Mouse (Mus musculus) midbrain, embryonic 12.5 days (tissue): Measurements from ENCODE around the gene Lefty1. TPM values are rescaled to one million over a fixed set of nuclear protein-coding genes. Genes with fewer than 3 reads are reported as not detected.
"Not testable (repeated sequence)": the region's sequence is repeated elsewhere in the genome, so short reads cannot be mapped to it uniquely, and the experiment has no call there.

Source experiments
- ATAC-seq: fragments of 200-750 bp; cut with Nextera tagmentation; 2 replicates; pipeline ENCODE4 v1.8.0; 2017; ENCODE audit warnings: low read depth, moderate TSS enrichment, moderate library complexity; ENCODE audit not compliant: low FRiP score
- H3K27ac ChIP-seq: fragments of 300-500 bp; sonication (generic); replicated peaks from 2 replicates; pipeline ENCODE4 v1.5.1; 2016; ENCODE audit warnings: mild to moderate bottlenecking
- H3K27me3 ChIP-seq: fragments of 300-500 bp; sonication (generic); 2 replicates; pipeline ENCODE4 v1.6.1; 2016; ENCODE audit warnings: mild to moderate bottlenecking
- H3K36me3 ChIP-seq: fragments of 300-500 bp; sonication (generic); 2 replicates; pipeline ENCODE4 v1.6.1; 2016
- H3K4me1 ChIP-seq: fragments of 300-500 bp; sonication (generic); 2 replicates; pipeline ENCODE4 v1.6.1; 2016
- H3K4me2 ChIP-seq: fragments of 300-500 bp; sonication (generic); replicated peaks from 2 replicates; pipeline ENCODE4 v1.6.1; 2016; ENCODE audit warnings: mild to moderate bottlenecking, moderate library complexity
- H3K4me3 ChIP-seq: fragments of 300-500 bp; sonication (generic); 2 replicates; pipeline ENCODE4 v1.5.1; 2016; ENCODE audit warnings: mild to moderate bottlenecking
- H3K9ac ChIP-seq: fragments of 300-500 bp; sonication (generic); replicated peaks from 2 replicates; pipeline ENCODE4 v1.6.1; 2016; ENCODE audit warnings: mild to moderate bottlenecking, moderate library complexity
- H3K9me3 ChIP-seq: fragments of 300-500 bp; sonication (generic); 2 replicates; pipeline ENCODE4 v1.6.1; 2016; ENCODE audit warnings: mild to moderate bottlenecking
- whole genome bisulfite sequencing: fragments of 180-500 bp; shearing (Covaris S2); methylation state at CpG from one replicate; pipeline ENCODE4 v1.1.7; 2016; 5-methylcytosine and 5-hydroxymethylcytosine counted together
- polyA plus RNA-seq: library from polyadenylated mRNA; unstranded; fragments of >200 nt; fragmentation: Nextera tagmentation; extraction: Ambion mirVana; gene quantifications from 2 replicates; pipeline ENCODE4 v1.2.1, GENCODE M21; 2016

Lefty1 gene
- polyA plus RNA-seq: 0.56 and 1.6 TPM in 2 replicates

DNA sequence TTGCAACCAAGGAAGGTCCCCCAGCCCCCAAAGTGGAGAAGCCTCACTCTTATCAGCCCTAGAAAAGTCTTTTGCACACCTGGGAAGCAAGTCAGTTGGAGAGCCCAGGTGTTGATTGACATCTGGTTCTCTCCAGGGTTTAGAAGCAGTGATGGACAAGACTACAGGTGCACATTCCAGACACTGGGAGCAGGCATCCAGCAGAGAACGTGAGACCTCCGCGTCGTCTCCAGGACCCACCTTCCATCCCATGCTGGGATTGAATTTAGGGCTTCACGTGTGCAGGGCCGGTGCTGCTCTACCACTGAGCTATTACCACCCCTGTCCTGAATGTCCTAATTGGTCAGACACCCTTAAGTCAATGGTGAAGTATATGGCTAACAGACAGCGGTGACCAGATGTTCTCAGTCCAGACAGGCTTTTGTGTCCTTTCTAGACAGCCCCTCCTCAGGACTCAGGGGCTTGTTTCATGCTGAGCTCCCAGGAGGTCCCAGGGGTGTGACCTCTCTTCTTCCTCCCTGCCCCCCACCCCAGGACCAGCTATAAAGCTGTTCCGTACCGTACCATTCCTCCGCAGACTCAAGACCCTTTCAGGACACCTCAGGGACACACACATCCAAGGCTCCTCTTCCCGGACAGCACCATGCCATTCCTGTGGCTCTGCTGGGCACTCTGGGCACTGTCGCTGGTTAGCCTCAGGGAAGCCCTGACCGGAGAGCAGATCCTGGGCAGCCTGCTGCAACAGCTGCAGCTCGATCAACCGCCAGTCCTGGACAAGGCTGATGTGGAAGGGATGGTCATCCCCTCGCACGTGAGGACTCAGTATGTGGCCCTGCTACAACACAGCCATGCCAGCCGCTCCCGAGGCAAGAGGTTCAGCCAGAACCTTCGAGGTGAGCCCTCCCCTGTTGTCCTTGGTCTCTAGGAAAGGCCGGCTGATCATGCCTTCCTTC is at the start of gene Lefty1:
Gene Lefty1, plus strand, starts transcription at position 556 of the 953 bp plus-strand sequence.
- Histone ChIP-seq H3K4me3 (no peak within 1 kb of the TSS), H3K27me3 (peaks cover 55% of the 10 kb centered on the region), H3K4me2 (no peak within 1 kb of the TSS), H3K36me3 (no peaks in the 10 kb centered on the region), H3K4me1 (peaks cover 4% of the 10 kb centered on the region; the same call in 1 of the 2 replicates), H3K9ac (no peak within 1 kb of the TSS), H3K27ac (no peak within 1 kb of the TSS), H3K9me3 (no peaks in the 10 kb centered on the region)
- ATAC-seq: no peak
- 14% methylated on average over 21 of the region's 21 CpGs for WGBS

GRCm38 (mm10) chr1:180888556-180889042 is 46.2 kb upstream of the Lefty1 start:
- H3K9me3 ChIP-seq: no peaks in the 10 kb centered on the region
- WGBS: 9% methylated on average over 13 of the region's 13 CpGs
- no peak overlapping the region for H3K4me3 ChIP-seq
- H3K4me1 ChIP-seq: peaks cover 13% of the 10 kb centered on the region
- no peak overlapping the region for H3K27ac ChIP-seq
- H3K27me3 ChIP-seq: peaks cover 36% of the 10 kb centered on the region
- H3K9ac ChIP-seq: no peak overlapping the region
- peak; percentile 81 for ATAC-seq
- H3K4me2 ChIP-seq: peak overlapping the region; percentile 19
- H3K36me3 ChIP-seq: no peaks in the 10 kb centered on the region

- H3K36me3 ChIP-seq: no peaks in the 10 kb centered on the region
- H3K4me3 ChIP-seq: no peak overlapping the region
- peak overlapping the region; percentile 19 for H3K4me2 ChIP-seq
- H3K9ac ChIP-seq: no peak overlapping the region
- no peaks in the 10 kb centered on the region for H3K9me3 ChIP-seq
- no peak for ATAC-seq
- 41% methylated on average over 7 of the region's 7 CpGs for WGBS
- H3K4me1 ChIP-seq: peaks cover 13% of the 10 kb centered on the region
- H3K27me3 ChIP-seq: peaks cover 42% of the 10 kb centered on the region
- H3K27ac ChIP-seq: no peak overlapping the region
Observed at GRCm38 (mm10) chr1:180889172-180889571, 45.6 kb upstream of the Lefty1 start.

GRCm38 (mm10) chr1:180889841-180890240 is 45.0 kb upstream of the Lefty1 start:
- 47% methylated on average over 6 of the region's 6 CpGs for WGBS
- peaks cover 48% of the 10 kb centered on the region for H3K27me3 ChIP-seq

DNA sequence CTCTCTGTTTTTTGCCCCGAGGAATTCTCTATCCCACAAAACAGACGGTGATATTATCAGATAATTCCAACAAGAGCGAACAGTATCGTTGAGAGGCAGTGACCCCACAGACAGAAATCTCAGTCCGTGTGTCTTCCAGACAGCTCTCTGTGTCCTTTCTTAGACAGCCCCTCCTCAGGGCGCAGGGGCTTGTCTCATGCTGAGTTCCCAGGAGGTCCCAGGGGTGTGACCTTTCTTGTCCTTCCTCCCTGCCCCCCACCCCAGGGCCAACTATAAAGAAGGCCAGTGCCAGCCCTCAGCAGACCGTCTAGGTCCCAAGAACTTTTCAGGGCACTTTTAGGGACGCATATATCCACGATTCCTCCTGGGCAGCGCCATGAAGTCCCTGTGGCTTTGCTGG is 42.0 kb upstream of the Lefty1 start, which contains the start of gene Lefty2:
Gene Lefty2, plus strand, starts transcription at position 301 of the 400 bp plus-strand sequence.
- no peak within 1 kb of the TSS for H3K27ac ChIP-seq

More at GRCm38 (mm10) chr1:180889841-180890240, 45.0 kb upstream of the Lefty1 start:
- Histone ChIP-seq H3K27ac (no peak overlapping the region), H3K4me1 (peaks cover 13% of the 10 kb centered on the region), H3K4me2 (no peak overlapping the region), H3K9ac (no peak overlapping the region), H3K4me3 (no peak overlapping the region), H3K36me3 (no peaks in the 10 kb centered on the region), H3K9me3 (no peaks in the 10 kb centered on the region)
- no peak for ATAC-seq

GRCm38 (mm10) chr1:180894088-180894987 is 40.5 kb upstream of the Lefty1 start:
- not testable (repeated sequence) for H3K27ac ChIP-seq, H3K4me1 ChIP-seq, H3K9me3 ChIP-seq, H3K36me3 ChIP-seq, H3K9ac ChIP-seq, ATAC-seq
- H3K4me3 ChIP-seq: peak overlapping the region; percentile 20
- peaks cover 44% of the 10 kb centered on the region for H3K27me3 ChIP-seq
- WGBS: 4% methylated on average over 48 of the region's 51 CpGs
- H3K4me2 ChIP-seq: peak overlapping the region; percentile 35

More for the DNA sequence above, 42.0 kb upstream of the Lefty1 start, which contains the start of gene Lefty2:
- Histone ChIP-seq H3K4me1 (peaks cover 13% of the 10 kb centered on the region), H3K9ac (no peak within 1 kb of the TSS), H3K4me2 (no peak within 1 kb of the TSS), H3K4me3 (no peak within 1 kb of the TSS), H3K9me3 (no peaks in the 10 kb centered on the region), H3K27me3 (peaks cover 49% of the 10 kb centered on the region), H3K36me3 (no peaks in the 10 kb centered on the region)
- ATAC-seq: no peak
- 64% methylated on average over 10 of the region's 10 CpGs for WGBS

- Histone ChIP-seq H3K4me3 (no peak overlapping the region), H3K36me3 (peaks cover 2% of the 10 kb centered on the region), H3K9ac (no peak overlapping the region), H3K27me3 (peaks cover 3% of the 10 kb centered on the region; the same call in 1 of the 2 replicates), H3K4me2 (no peak overlapping the region), H3K27ac (no peak overlapping the region), H3K9me3 (no peaks in the 10 kb centered on the region), H3K4me1 (peaks cover 19% of the 10 kb centered on the region)
- 2% methylated on average over 4 of the region's 4 CpGs for WGBS
- ATAC-seq: no peak
Observed at GRCm38 (mm10) chr1:180901107-180901506, 33.7 kb upstream of the Lefty1 start.

- Histone ChIP-seq H3K36me3 (peaks cover 19% of the 10 kb centered on the region), H3K27ac (no peak overlapping the region), H3K4me3 (no peak overlapping the region), H3K4me2 (no peak overlapping the region), H3K9ac (no peak overlapping the region), H3K9me3 (no peaks in the 10 kb centered on the region), H3K27me3 (0 out of 2 replicates have a peak, but pooled peaks cover 3% of the 10 kb centered on the region), H3K4me1 (peaks cover 26% of the 10 kb centered on the region)
- WGBS: 35% methylated on average over 5 of the region's 5 CpGs
- no peak for ATAC-seq
Observed at GRCm38 (mm10) chr1:180902915-180903314, 31.9 kb upstream of the Lefty1 start.

- 40% methylated on average over 10 of the region's 10 CpGs for WGBS
- H3K27ac ChIP-seq: peak overlapping the region; percentile 35; the same call in 1 of the 2 replicates
Observed at GRCm38 (mm10) chr1:180903666-180904038, 31.2 kb upstream of the Lefty1 start.

DNA sequence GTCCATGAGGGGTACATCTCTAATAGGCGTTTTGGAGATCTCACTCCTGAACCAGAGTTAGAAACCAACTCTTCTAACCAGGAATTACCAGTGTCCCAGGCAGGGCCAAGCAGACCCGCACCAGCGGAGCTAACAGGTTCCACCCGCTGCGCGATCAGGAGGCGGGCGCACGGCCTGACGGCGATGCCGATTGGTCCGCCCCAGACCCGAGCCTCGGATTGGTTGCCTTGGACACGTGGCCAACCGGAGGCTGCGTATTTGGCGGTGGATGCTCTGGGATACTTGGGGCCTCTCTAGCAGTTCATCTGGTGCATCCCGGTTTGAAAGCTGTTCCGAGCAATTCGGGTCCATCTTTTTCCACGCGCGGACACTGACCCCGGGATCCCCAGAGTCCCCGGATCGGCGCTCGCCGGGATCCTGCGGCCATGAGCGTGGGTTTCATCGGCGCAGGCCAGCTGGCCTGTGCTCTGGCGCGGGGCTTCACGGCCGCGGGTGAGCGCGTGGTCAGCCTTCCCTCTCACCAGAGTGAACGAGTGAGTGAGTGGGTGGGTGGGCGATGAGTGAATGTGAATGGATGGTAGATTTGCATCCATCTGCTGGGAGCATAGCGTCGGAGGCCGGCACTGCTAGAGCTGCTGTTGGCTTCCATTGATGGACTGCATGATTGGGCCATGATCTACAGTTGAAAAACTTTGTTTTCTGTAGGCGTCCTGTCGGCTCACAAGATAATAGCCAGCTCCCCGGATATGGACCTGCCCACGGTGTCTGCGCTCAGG is 30.6 kb upstream of the Lefty1 start, which contains the start of gene Pycr2:
Gene Pycr2, plus strand, starts transcription at position 255 of the 776 bp plus-strand sequence.
- peak within 1 kb of the TSS; percentile 93 for H3K4me3 ChIP-seq
- peak within 1 kb of the TSS; percentile 94 for H3K9ac ChIP-seq
- no peaks in the 10 kb centered on the region for H3K9me3 ChIP-seq
- H3K36me3 ChIP-seq: peaks cover 25% of the 10 kb centered on the region
- H3K27ac ChIP-seq: peak within 1 kb of the TSS; percentile 86
- peak within 1 kb of the TSS; percentile 89 for H3K4me2 ChIP-seq
- ATAC-seq: peak; percentile 99
- H3K27me3 ChIP-seq: 0 out of 2 replicates have a peak, but pooled peaks cover 3% of the 10 kb centered on the region
- peaks cover 26% of the 10 kb centered on the region for H3K4me1 ChIP-seq
- WGBS: under 1% methylated on average over 52 of the region's 52 CpGs

More at GRCm38 (mm10) chr1:180903666-180904038, 31.2 kb upstream of the Lefty1 start:
- Histone ChIP-seq H3K4me3 (peak overlapping the region; percentile 93), H3K9me3 (no peaks in the 10 kb centered on the region), H3K27me3 (0 out of 2 replicates have a peak, but pooled peaks cover 3% of the 10 kb centered on the region), H3K4me2 (peak overlapping the region; percentile 89), H3K9ac (peak overlapping the region; percentile 94; the same call in 1 of the 2 replicates), H3K4me1 (peaks cover 26% of the 10 kb centered on the region), H3K36me3 (peaks cover 25% of the 10 kb centered on the region)
- ATAC-seq: peak; percentile 12; the same call in 1 of the 2 replicates

- WGBS: under 1% methylated on average over 5 of the region's 5 CpGs
- no peaks in the 10 kb centered on the region for H3K9me3 ChIP-seq
- H3K27me3 ChIP-seq: 0 out of 2 replicates have a peak, but pooled peaks cover 3% of the 10 kb centered on the region
- H3K4me3 ChIP-seq: peak overlapping the region; percentile 93
- peaks cover 26% of the 10 kb centered on the region for H3K4me1 ChIP-seq
- no peak for ATAC-seq
- peak overlapping the region; percentile 89 for H3K4me2 ChIP-seq
- peaks cover 28% of the 10 kb centered on the region for H3K36me3 ChIP-seq
- no peak overlapping the region for H3K27ac ChIP-seq
- H3K9ac ChIP-seq: peak overlapping the region; percentile 94
Observed at GRCm38 (mm10) chr1:180904815-180905080, 30.1 kb upstream of the Lefty1 start.
